Mouse (Mus musculus): ENCODE measurements around the gene Aldh3a1. TPM values are rescaled to one million over a fixed set of nuclear protein-coding genes. Genes with fewer than 3 reads are reported as not detected.

Aldh3a1 gene
- polyA plus RNA-seq, 1 experiment: 19.7 TPM

DNA sequence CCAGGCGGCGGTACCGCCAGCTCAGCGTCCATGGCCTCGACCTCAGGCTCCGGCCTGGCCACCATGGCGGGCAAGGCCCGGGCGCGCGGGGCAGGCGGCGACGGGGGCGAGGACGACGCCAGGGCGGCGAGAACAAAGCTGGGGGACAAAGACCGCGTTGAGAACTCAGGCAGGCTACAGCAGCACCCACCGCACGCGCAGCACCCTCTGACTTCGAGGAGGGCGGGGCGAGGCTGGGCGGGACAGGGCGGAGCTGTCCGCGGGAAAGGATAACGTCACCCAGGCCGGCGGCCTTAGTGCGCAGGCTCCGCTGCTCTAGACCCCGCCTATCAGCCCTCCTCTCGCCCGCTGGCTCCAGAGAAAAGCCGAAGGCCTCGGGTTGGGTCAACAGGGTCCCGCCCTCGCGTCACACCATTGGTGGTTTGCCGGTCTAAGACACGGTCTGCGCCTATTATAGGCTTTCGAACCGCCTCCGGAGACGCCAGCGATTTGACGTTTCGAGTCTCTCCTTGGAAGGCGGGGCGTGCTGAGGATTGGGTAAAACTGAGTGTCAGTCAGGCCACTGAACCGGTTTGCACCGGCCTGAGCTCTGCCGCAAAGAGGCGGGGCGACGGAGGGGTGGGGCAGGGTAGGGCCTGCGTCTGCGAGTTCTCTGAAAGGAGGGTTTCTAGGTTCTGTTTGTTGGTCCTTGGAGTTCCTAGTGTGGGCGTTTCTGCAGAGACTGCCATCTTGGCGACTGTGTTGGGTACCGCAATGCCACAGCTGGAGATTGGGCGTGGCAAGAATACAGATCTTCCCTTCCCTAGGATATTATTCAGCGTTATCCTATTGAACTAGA, 32.3 kb upstream of the Aldh3a1 start, which contains the start of gene Usp22:
TSS of gene Usp22 (minus strand) at position 235 of the 838 bp plus-strand sequence.
- peak within 1 kb of the TSS; percentile 99 for H3K4me3 ChIP-seq (ENCODE audit: insufficient read depth, poor library complexity, severe bottlenecking)

DNA sequence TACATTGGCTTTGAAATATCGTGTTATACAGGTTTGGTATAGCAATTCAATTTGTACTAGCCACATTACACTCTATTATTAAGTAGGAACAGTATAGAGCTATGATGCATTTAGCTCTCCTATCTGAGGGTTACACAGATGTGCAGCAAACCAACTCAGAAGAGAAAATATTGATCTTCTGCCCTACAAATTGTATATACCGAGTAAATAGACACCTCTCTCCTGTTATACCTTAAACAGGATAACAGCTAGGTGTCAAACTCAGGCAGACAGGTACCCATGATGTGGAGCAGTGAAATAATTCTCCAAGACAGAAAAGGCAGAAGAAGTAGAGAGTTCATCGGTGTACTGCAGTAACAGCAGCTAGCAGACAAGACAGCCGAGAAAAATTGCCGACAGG, 31.6 kb upstream of the Aldh3a1 start:
- H3K4me3 ChIP-seq (ENCODE audit: insufficient read depth, poor library complexity, severe bottlenecking): no peak overlapping the region
- peaks cover 4% of the 10 kb centered on the region for H3K36me3 ChIP-seq (ENCODE audit: control insufficient read depth, insufficient read depth)
- peaks cover 40% of the 10 kb centered on the region for H3K79me2 ChIP-seq (ENCODE audit: control insufficient read depth, insufficient read depth)
- TF ChIP-seq USF1 (IDR thresholded peaks at IDR 0.05; ENCODE audit: low read depth) (no peak), MAX (IDR thresholded peaks at IDR 0.05) (no peak), CEBPB (IDR thresholded peaks at IDR 0.05; ENCODE audit: low read depth) (no peak), FOSL1 (IDR thresholded peaks at IDR 0.05; ENCODE audit: insufficient read depth, low read length, poor library complexity, severe bottlenecking) (no peak), CTCF (IDR thresholded peaks at IDR 0.05; ENCODE audit: control insufficient read depth, insufficient read depth, insufficient read length) (no peak), MYOG (IDR thresholded peaks at IDR 0.05; ENCODE audit: control insufficient read depth, extremely low read depth, insufficient read length) (no peak), MYOD1 (IDR thresholded peaks at IDR 0.05; ENCODE audit: control insufficient read depth, insufficient read length, low read depth) (no peak)
- no peaks in the 10 kb centered on the region for H3K27me3 ChIP-seq (ENCODE audit: control insufficient read depth, insufficient read depth, insufficient read length)
- H3K79me3 ChIP-seq (ENCODE audit: low read depth): peaks cover 38% of the 10 kb centered on the region
- no peak overlapping the region for H3ac ChIP-seq (ENCODE audit: control insufficient read depth, insufficient read length, low read depth)

More for the DNA sequence above, 32.3 kb upstream of the Aldh3a1 start, which contains the start of gene Usp22:
- TF ChIP-seq MYOD1 (IDR thresholded peaks at IDR 0.05; ENCODE audit: control insufficient read depth, insufficient read length, low read depth) (no peak), MYOG (IDR thresholded peaks at IDR 0.05; ENCODE audit: control insufficient read depth, extremely low read depth, insufficient read length) (no peak), CEBPB (IDR thresholded peaks at IDR 0.05; ENCODE audit: low read depth) (no peak), FOSL1 (IDR thresholded peaks at IDR 0.05; ENCODE audit: insufficient read depth, low read length, poor library complexity, severe bottlenecking) (no peak), USF1 (IDR thresholded peaks at IDR 0.05; ENCODE audit: low read depth) (no peak), MAX (IDR thresholded peaks at IDR 0.05) (no peak), CTCF (IDR thresholded peaks at IDR 0.05; ENCODE audit: control insufficient read depth, insufficient read depth, insufficient read length) (no peak)
- no peaks in the 10 kb centered on the region for H3K27me3 ChIP-seq (ENCODE audit: control insufficient read depth, insufficient read depth, insufficient read length)
- H3K79me3 ChIP-seq (ENCODE audit: low read depth): peaks cover 46% of the 10 kb centered on the region
- peaks cover 48% of the 10 kb centered on the region for H3K79me2 ChIP-seq (ENCODE audit: control insufficient read depth, insufficient read depth)
- peaks cover 4% of the 10 kb centered on the region for H3K36me3 ChIP-seq (ENCODE audit: control insufficient read depth, insufficient read depth)
- H3ac ChIP-seq (ENCODE audit: control insufficient read depth, insufficient read length, low read depth): peak within 1 kb of the TSS; percentile 84

GRCm38 (mm10) chr11:61176321-61176720, 31.0 kb upstream of the Aldh3a1 start:
- H3K36me3 ChIP-seq (ENCODE audit: control insufficient read depth, insufficient read depth): peaks cover 4% of the 10 kb centered on the region
- peaks cover 35% of the 10 kb centered on the region for H3K79me2 ChIP-seq (ENCODE audit: control insufficient read depth, insufficient read depth)
- TF ChIP-seq MAX (IDR thresholded peaks at IDR 0.05): no peak
- TF ChIP-seq USF1 (IDR thresholded peaks at IDR 0.05; ENCODE audit: low read depth): no peak
- TF ChIP-seq CTCF (IDR thresholded peaks at IDR 0.05; ENCODE audit: control insufficient read depth, insufficient read depth, insufficient read length): no peak
- no peak for TF ChIP-seq MYOD1 (IDR thresholded peaks at IDR 0.05; ENCODE audit: control insufficient read depth, insufficient read length, low read depth)
- no peak for TF ChIP-seq MYOG (IDR thresholded peaks at IDR 0.05; ENCODE audit: control insufficient read depth, extremely low read depth, insufficient read length)
- no peak for TF ChIP-seq CEBPB (IDR thresholded peaks at IDR 0.05; ENCODE audit: low read depth)
- H3K27me3 ChIP-seq (ENCODE audit: control insufficient read depth, insufficient read depth, insufficient read length): no peaks in the 10 kb centered on the region
- H3K79me3 ChIP-seq (ENCODE audit: low read depth): peaks cover 33% of the 10 kb centered on the region
- no peak overlapping the region for H3ac ChIP-seq (ENCODE audit: control insufficient read depth, insufficient read length, low read depth)
- no peak overlapping the region for H3K4me3 ChIP-seq (ENCODE audit: insufficient read depth, poor library complexity, severe bottlenecking)

DNA sequence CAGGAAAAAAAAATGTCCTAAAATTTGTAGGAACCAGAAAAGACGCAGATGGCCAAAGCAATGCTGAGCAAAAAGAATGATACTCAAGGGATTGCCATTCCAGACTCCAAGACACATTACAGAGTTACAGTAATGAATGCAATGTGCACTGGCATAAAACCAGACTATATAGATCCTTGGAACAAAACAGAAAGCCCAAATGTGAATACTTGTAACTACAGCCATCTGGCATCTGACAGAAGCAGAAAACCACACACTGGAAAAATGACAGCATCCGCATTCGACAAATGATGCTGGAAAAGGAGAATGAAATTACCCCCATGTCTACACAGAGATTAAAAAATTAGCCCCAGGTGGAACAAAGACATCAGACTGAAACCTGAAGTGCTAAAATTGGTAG, 27.0 kb upstream of the Aldh3a1 start:
- Histone ChIP-seq H3K4me3 (ENCODE audit: insufficient read depth, poor library complexity, severe bottlenecking) (no peak overlapping the region), H3K36me3 (ENCODE audit: control insufficient read depth, insufficient read depth) (no peaks in the 10 kb centered on the region), H3K79me3 (ENCODE audit: low read depth) (no peaks in the 10 kb centered on the region), H3K79me2 (ENCODE audit: control insufficient read depth, insufficient read depth) (no peaks in the 10 kb centered on the region), H3K27me3 (ENCODE audit: control insufficient read depth, insufficient read depth, insufficient read length) (no peaks in the 10 kb centered on the region), H3ac (ENCODE audit: control insufficient read depth, insufficient read length, low read depth) (no peak overlapping the region)
- no peak for TF ChIP-seq USF1 (IDR thresholded peaks at IDR 0.05; ENCODE audit: low read depth)
- TF ChIP-seq FOSL1 (IDR thresholded peaks at IDR 0.05; ENCODE audit: insufficient read depth, low read length, poor library complexity, severe bottlenecking): no peak
- no peak for TF ChIP-seq MAX (IDR thresholded peaks at IDR 0.05)
- TF ChIP-seq CEBPB (IDR thresholded peaks at IDR 0.05; ENCODE audit: low read depth): no peak
- TF ChIP-seq MYOD1 (IDR thresholded peaks at IDR 0.05; ENCODE audit: control insufficient read depth, insufficient read length, low read depth): no peak
- no peak for TF ChIP-seq MYOG (IDR thresholded peaks at IDR 0.05; ENCODE audit: control insufficient read depth, extremely low read depth, insufficient read length)
- no peak for TF ChIP-seq CTCF (IDR thresholded peaks at IDR 0.05; ENCODE audit: control insufficient read depth, insufficient read depth, insufficient read length)

- Histone ChIP-seq H3K4me3 (ENCODE audit: insufficient read depth, poor library complexity, severe bottlenecking) (no peak overlapping the region), H3ac (ENCODE audit: control insufficient read depth, insufficient read length, low read depth) (no peak overlapping the region), H3K79me2 (ENCODE audit: control insufficient read depth, insufficient read depth) (no peaks in the 10 kb centered on the region), H3K27me3 (ENCODE audit: control insufficient read depth, insufficient read depth, insufficient read length) (no peaks in the 10 kb centered on the region), H3K79me3 (ENCODE audit: low read depth) (no peaks in the 10 kb centered on the region), H3K36me3 (ENCODE audit: control insufficient read depth, insufficient read depth) (no peaks in the 10 kb centered on the region)
- TF ChIP-seq CEBPB (IDR thresholded peaks at IDR 0.05; ENCODE audit: low read depth) (no peak), CTCF (IDR thresholded peaks at IDR 0.05; ENCODE audit: control insufficient read depth, insufficient read depth, insufficient read length) (no peak), FOSL1 (IDR thresholded peaks at IDR 0.05; ENCODE audit: insufficient read depth, low read length, poor library complexity, severe bottlenecking) (no peak)
Measured at GRCm38 (mm10) chr11:61181624-61182023, 25.7 kb upstream of the Aldh3a1 start.
